Mouse (Mus musculus): ENCODE measurements around the gene Retnlg. TPM values are rescaled to one million over a fixed set of nuclear protein-coding genes. Genes with fewer than 3 reads are reported as not detected.

The Retnlg gene
- polyA plus RNA-seq, 1 experiment from 2014 or later = 0.51 TPM

DNA sequence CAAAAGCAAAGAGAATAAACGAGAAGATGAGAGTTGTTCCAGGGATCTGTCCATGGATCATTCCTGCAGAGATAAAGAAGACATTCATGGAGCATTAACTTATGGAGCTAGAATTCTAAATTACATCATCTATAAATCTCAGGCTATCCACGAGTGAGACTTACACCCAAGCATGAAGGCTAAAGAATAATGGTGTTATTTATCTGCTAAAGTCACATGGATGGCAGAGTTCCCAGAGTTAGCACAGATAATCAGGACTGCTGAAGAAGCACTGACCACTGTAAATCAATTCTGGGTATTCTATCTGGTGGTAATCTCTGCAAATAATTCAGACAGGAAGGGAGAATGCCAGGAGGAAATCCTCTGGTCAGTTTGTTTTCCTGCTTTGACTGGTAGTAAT, 18.3 kb downstream of the Retnlg start:
- Histone ChIP-seq H3K27ac (no peak overlapping the region), H3K4me3 (no peak overlapping the region), H3K4me2 (no peak overlapping the region), H3K9ac (no peak overlapping the region), H3K4me1 (replicated peaks) (no peaks in the 10 kb centered on the region), H3K27me3 (no peaks in the 10 kb centered on the region), H3K36me3 (no peaks in the 10 kb centered on the region), H3K9me3 (no peaks in the 10 kb centered on the region)
- 64% methylated on average over 2 of the region's 2 CpGs for WGBS
- no peak for ATAC-seq (ENCODE audit: low FRiP score)

DNA sequence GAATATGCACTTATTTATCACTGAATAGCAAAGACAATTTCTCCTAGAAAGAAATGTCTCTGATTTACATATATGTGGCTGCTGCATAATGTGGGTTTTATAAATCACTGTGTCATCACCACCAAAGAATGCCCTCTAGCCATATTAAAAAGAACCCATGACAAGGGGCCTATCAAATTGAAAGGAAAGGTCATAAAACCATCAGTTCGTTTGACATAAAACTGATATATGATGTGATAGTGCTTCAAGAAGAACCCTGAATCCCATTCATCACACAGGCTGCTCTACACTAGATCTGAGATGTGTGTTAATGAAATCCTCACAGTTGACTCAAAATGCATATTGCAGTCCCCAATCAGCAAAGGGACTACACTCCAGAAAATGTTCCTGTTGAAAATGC, 27.4 kb downstream of the Retnlg start:
- H3K9ac ChIP-seq = no peak overlapping the region
- no peak overlapping the region for H3K4me2 ChIP-seq
- no peaks in the 10 kb centered on the region for H3K36me3 ChIP-seq
- no peaks in the 10 kb centered on the region for H3K9me3 ChIP-seq
- H3K4me3 ChIP-seq = no peak overlapping the region
- H3K27ac ChIP-seq = no peak overlapping the region; the same call in 1 of the 2 replicates
- H3K4me1 ChIP-seq (replicated peaks) = no peaks in the 10 kb centered on the region
- 66% methylated on average over 1 of the region's 1 CpGs for WGBS
- no peak for ATAC-seq (ENCODE audit: low FRiP score)
- H3K27me3 ChIP-seq = no peaks in the 10 kb centered on the region

GRCm38 (mm10) chr16:48911184-48911583, 38.8 kb downstream of the Retnlg start:
- Histone ChIP-seq H3K4me3 (no peak overlapping the region), H3K27ac (no peak overlapping the region), H3K36me3 (no peaks in the 10 kb centered on the region), H3K9ac (no peak overlapping the region), H3K4me1 (replicated peaks) (no peaks in the 10 kb centered on the region), H3K27me3 (no peaks in the 10 kb centered on the region), H3K4me2 (no peak overlapping the region), H3K9me3 (no peaks in the 10 kb centered on the region)
- no peak for ATAC-seq (ENCODE audit: low FRiP score)
- WGBS = 96% methylated on average over 1 of the region's 1 CpGs

DNA sequence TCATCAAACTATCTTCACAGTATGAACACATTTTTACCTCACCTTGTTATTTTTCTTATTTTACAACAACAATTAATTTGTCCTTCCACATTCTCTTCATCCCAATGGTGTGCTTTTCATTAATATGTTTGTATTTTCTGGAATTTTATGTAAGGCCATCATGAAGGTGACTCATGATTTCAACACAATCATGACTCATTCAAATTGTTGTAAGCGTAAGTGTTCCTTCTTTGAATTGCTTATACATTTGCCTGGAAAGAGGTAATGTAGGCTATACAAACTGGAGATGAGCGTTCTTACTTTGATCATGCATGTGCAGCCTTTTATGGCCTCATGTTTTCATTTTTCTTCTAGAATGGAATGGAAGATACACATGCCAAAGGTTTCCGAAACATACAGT, 40.8 kb downstream of the Retnlg start:
- no peaks in the 10 kb centered on the region for H3K4me1 ChIP-seq (replicated peaks)
- no peak overlapping the region for H3K4me2 ChIP-seq
- H3K9me3 ChIP-seq = no peaks in the 10 kb centered on the region
- 97% methylated on average over 3 of the region's 3 CpGs for WGBS
- H3K4me3 ChIP-seq = no peak overlapping the region
- no peaks in the 10 kb centered on the region for H3K27me3 ChIP-seq
- no peak overlapping the region for H3K27ac ChIP-seq
- no peak overlapping the region for H3K9ac ChIP-seq
- no peaks in the 10 kb centered on the region for H3K36me3 ChIP-seq
- no peak for ATAC-seq (ENCODE audit: low FRiP score)

DNA sequence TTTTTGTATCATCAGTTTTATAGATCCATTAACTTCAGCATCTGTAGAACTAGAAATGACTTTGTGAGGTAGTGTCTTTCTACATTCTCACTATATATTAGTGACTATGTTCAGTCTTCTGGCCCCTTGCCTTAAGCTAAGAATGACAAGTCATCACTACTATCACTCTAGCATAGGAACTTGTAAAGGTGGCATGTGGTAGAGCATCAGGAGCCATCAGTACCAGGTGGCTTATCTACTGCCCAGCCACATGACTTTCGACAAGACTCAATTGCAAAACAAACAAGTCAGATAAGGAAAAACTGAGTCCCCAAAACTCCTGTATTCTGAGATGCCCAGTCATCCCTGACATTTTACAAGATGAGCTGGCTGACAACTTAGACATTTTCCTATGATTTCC, 51.3 kb downstream of the Retnlg start:
- no peak for ATAC-seq (ENCODE audit: low FRiP score)
- H3K9ac ChIP-seq = no peak overlapping the region
- no peaks in the 10 kb centered on the region for H3K27me3 ChIP-seq
- 98% methylated on average over 1 of the region's 1 CpGs for WGBS
- H3K4me3 ChIP-seq = no peak overlapping the region
- H3K36me3 ChIP-seq = peaks cover 48% of the 10 kb centered on the region
- no peaks in the 10 kb centered on the region for H3K9me3 ChIP-seq
- H3K4me2 ChIP-seq = no peak overlapping the region
- H3K27ac ChIP-seq = no peak overlapping the region
- no peaks in the 10 kb centered on the region for H3K4me1 ChIP-seq (replicated peaks)

Other genes starting within 250 kb of the Retnlg start
- 0.10 and 0.18 TPM in 2 replicates for gene Trat1, start 100.6 kb upstream of the Retnlg start, polyA plus RNA-seq (2015; fragmentation: Nextera tagmentation; extraction: Ambion mirVana)
- gene Retnlb, start 55.8 kb upstream of the Retnlg start, polyA plus RNA-seq (2015; fragmentation: Nextera tagmentation; extraction: Ambion mirVana) = not detected in 2 replicates
- not detected in 2 replicates for gene Retnla, start 30.1 kb upstream of the Retnlg start, polyA plus RNA-seq (2015; fragmentation: Nextera tagmentation; extraction: Ambion mirVana)
- 50.4 and 51.7 TPM in 2 replicates for gene Dzip3, start 121.5 kb downstream of the Retnlg start, polyA plus RNA-seq (2015; fragmentation: Nextera tagmentation; extraction: Ambion mirVana)
- gene Cip2a, start 121.6 kb downstream of the Retnlg start, polyA plus RNA-seq (2015; fragmentation: Nextera tagmentation; extraction: Ambion mirVana) = 8.5 and 10.5 TPM in 2 replicates
- 0.05 TPM in 1 of 2 replicates, not detected in the other for gene Myh15, start 184.9 kb downstream of the Retnlg start, polyA plus RNA-seq (2015; fragmentation: Nextera tagmentation; extraction: Ambion mirVana)

Measured in hindbrain, embryonic 13.5 days (tissue).